Mouse (Mus musculus) liver, postnatal 0 days (tissue): Measurements from ENCODE around the gene 1700015F17Rik.

Experiments
- CTCF ChIP-seq: sonication (generic); IDR thresholded peaks from 2 replicates; pipeline ENCODE4 v1.5.1; 2016; ENCODE audit warnings: antibody characterized with exemption, low read depth
- EP300 ChIP-seq: IDR thresholded peaks from 2 replicates; pipeline ENCODE4 v1.6.1; 2016; ENCODE audit warnings: antibody characterized with exemption, low read depth, mild to moderate bottlenecking

- TF ChIP-seq EP300: no peak
- TF ChIP-seq CTCF: no peak
These were observed 64.1 kb downstream of the 1700015F17Rik start for GRCm38 (mm10) chr5:5414835-5415234.
